Mouse (Mus musculus) monocyte, adult 2 months (primary cell): Measurements from ENCODE around the gene Olfr506.
"Not testable (repeated sequence)": the region's sequence is repeated elsewhere in the genome, so short reads cannot be mapped to it uniquely, and the experiment has no call there.

Experiments used
- DNase-seq, 2 experiments: peaks; one replicate each; pipeline ENCODE4 v3.0.0; 2022; ENCODE audit warnings: low spot score in 2 of 2, low read depth in 1 of 2

Gene Olfr506

GRCm38 (mm10) chr7:108610487-108610886 is at the start of gene Olfr506:
Gene Olfr506 (plus strand): TSS chr7:108610787.
- no peak for DNase-seq

DNA sequence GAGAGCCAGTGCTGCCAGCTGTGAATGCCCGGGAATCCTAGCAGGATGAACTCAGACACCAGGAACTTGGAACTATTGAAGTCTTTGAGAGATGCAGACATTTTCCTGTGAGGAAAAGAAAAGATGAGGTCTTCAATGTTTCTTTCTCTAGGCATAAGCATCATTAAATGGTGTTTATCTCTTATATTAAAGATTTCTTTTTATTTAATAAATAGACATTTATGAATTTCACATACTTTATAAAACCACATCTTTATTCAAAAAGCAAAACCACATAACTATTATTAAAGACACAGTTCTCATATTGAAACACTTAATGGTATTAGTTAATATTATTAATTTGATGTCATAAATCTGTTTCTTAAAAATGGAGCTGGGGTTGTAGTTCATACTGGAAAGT is 44.9 kb upstream of the Olfr506 start, which contains the start of gene Olfr504:
TSS of gene Olfr504 (minus strand) at position 101 of the 400 bp plus-strand sequence.
- DNase-seq = no peak

DNA sequence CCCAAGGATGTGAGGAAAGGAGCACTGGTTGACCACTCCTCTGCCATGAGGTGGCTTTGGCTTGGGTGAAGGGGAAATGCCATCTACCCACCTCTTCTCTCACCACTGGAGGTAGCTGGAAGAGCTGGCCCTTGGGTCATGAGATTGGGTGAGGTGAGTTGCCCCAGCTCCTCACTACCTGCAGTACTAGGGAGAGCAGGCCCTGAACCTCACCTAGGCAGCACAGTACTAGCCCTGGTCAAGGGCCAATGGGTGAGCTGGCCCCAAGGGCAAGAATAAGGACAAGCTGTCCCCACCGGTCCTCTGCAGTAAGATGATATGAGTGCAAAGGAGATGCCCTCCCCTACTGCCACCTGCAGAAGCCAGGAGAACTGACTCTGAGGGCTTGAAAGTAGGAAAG is 20.8 kb upstream of the Olfr506 start:
- no peak for DNase-seq

DNA sequence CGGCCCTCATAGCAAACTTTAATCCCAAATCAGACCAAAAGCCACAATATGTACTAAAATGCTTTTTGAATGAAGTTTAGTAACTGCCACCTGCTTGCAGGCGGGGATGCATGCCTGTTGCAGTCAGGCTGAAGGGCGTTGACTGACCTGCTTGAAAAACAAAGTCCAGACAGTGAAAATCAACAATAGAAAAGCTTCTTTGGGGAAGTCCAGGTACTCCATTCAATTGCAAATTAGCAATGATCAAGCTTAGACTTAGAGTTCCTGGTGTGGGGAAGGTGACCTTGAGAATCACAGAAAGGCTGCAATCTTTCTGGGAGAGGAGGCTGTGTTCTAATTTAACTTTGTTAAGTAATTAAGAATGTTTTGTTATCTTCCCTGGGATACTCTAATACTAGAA is 8.7 kb upstream of the Olfr506 start:
- not testable (repeated sequence) for DNase-seq

- DNase-seq = no peak
These were observed 3.5 kb downstream of the Olfr506 start for GRCm38 (mm10) chr7:108614110-108614509.

- not testable (repeated sequence) for DNase-seq
These were observed 6.2 kb downstream of the Olfr506 start for GRCm38 (mm10) chr7:108616781-108617180.

- DNase-seq = no peak
These were observed 10.9 kb downstream of the Olfr506 start, which contains the start of gene Olfr507 for GRCm38 (mm10) chr7:108621514-108621913. Gene Olfr507 (plus strand): TSS chr7:108621814.

DNA sequence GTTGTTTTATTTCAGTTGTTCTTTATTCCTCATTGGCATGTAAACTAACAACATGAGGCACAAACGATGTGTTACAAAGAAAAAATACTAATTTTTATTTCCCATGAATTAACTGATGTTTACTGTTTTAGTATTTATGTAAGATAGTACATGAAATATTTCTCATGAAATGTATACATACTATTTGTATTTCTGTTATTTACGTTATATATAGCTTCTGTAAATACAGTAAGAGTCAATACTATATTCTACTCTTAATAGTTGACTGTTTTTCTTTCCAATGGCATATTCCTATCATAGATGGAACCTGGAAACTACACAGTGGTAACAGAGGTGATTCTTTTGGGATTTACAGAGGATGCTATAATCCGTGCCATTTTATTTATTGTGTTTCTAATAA is 19.1 kb downstream of the Olfr506 start, which contains the start of gene Olfr508:
TSS of gene Olfr508 (plus strand) at position 301 of the 400 bp plus-strand sequence.
- DNase-seq = no peak

DNA sequence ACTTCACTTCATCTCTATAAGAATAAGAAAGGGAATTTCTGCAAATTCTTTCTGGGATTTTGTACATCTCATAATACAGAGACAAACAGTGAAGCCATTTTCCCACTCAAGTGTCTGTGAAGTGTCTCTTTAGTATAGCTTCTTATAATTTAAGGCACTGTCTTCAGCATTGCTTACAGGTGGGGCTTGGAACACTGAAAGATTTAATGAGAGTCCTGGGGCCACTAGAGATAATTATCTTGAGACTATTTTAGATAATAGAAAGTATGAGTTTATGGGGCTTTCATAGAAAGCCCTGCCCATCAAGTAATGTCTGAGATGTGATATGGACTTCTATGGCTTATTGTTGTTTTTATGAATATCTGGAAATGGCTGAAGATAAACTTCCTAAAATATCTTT is 41.2 kb downstream of the Olfr506 start, which contains the start of gene Olfr509:
TSS of gene Olfr509 (minus strand) at position 101 of the 400 bp plus-strand sequence.
- DNase-seq = no peak

DNA sequence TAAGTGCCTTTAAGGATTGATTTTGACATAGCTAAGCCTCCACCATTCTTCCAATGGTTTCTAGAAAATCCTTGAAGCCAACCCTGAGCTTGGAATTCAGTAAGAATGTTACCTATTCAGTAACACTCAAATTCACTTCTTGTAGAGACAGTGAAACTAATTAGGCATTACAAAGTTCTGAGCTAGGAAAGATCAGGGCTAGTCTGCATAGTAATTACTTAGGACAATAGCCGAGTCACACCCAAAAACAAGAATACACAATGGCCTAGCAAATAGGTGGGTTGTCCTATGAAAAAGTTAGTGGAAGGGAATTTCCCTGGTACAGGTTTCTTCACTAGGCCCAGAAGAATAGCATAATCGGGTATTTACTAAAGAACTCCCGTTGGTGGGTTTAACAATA is 51.8 kb downstream of the Olfr506 start:
- no peak for DNase-seq
